11 mouse cellular contexts compared by ENCODE assay signal in the genomic region with DNA sequence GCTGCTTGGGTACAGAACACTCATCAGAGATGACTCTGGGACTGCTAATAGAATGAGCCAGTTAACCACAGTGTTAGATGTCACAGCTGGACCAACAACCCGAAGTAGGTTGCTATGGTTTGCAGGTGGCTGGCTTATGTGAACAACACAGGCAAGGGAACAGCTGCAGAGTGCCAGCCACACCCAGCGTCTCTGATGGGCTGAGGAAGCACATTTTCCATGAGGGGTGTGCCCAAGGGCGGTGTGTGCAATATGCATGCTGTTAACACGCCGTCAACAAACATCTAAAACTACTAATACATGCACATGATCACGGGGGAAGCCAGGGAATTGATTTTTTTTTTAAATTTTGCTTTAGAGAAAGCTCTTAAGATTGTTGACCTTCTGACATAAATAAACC.
DNase-seq lines count a peak whose midpoint lies in the region; ATAC-seq lines count a peak whose summit lies in the region.
"Had no signal": no experiment of that assay in that cellular context is flagged by ENCODE, and none has a peak within 500 bp of the region (broad histone marks: within the 10 kb centered on the region; RNA-seq: fewer than 3 reads in every experiment).

No protein-coding gene starts in this region.

- no peaks in the 10 kb centered on the region for H3K9me3 ChIP-seq in heart, embryonic 16.5 days (replicated peaks; ENCODE audit: control insufficient read depth, low read length)
- H3K9me3 ChIP-seq in heart, embryonic 11.5 days (replicated peaks; ENCODE audit: control insufficient read depth, low read length) = no peaks in the 10 kb centered on the region
- no peaks in the 10 kb centered on the region for H3K9me3 ChIP-seq in midbrain, embryonic 15.5 days
- H3K9me3 ChIP-seq: embryonic facial prominence, embryonic 12.5 days; neural tube, embryonic 12.5 days had no signal

- no peaks in the 10 kb centered on the region for H3K27me3 ChIP-seq in heart, embryonic 16.5 days (ENCODE audit: control insufficient read depth, insufficient read depth, low read length)
- H3K27me3 ChIP-seq in heart, embryonic 11.5 days (ENCODE audit: control insufficient read depth, insufficient read depth, low read length) = no peaks in the 10 kb centered on the region
- no peaks in the 10 kb centered on the region for H3K27me3 ChIP-seq in midbrain, embryonic 15.5 days (replicated peaks)
- H3K27me3 ChIP-seq: embryonic facial prominence, embryonic 12.5 days; neural tube, embryonic 12.5 days had no signal

- DNase-seq in gastrocnemius, postnatal 10 days = peak; percentile 18
- peak; percentile 83 to 91 for DNase-seq in thymus, postnatal 10 days (ENCODE audit: low spot score in 2 of 2)
- no peak for DNase-seq in layer of hippocampus, adult 9-10 months (ENCODE audit: low spot score)
- no peak for DNase-seq in adrenal gland, adult 8-10 months
- DNase-seq: heart, postnatal 14 days had no signal

- H3K27ac ChIP-seq in heart, embryonic 16.5 days (ENCODE audit: low read length) = no peak overlapping the region
- no peak overlapping the region for H3K27ac ChIP-seq in heart, embryonic 11.5 days (ENCODE audit: low read depth, low read length)
- H3K27ac ChIP-seq in midbrain, embryonic 15.5 days = no peak overlapping the region
- H3K27ac ChIP-seq: embryonic facial prominence, embryonic 12.5 days; neural tube, embryonic 12.5 days had no signal

- no peak overlapping the region for H3K9ac ChIP-seq in heart, embryonic 16.5 days (ENCODE audit: low read length)
- H3K9ac ChIP-seq in heart, embryonic 11.5 days (ENCODE audit: low read depth, low read length) = no peak overlapping the region
- no peak overlapping the region for H3K9ac ChIP-seq in midbrain, embryonic 15.5 days
- H3K9ac ChIP-seq: embryonic facial prominence, embryonic 12.5 days; neural tube, embryonic 12.5 days had no signal

- peak; percentile 46 for ATAC-seq in heart, embryonic 16.5 days (replicated peaks; ENCODE audit: extremely low read depth, insufficient read depth, low FRiP score)
- ATAC-seq in heart, embryonic 11.5 days (replicated peaks; ENCODE audit: insufficient number of reproducible peaks, low FRiP score, low TSS enrichment) = no peak
- ATAC-seq in megakaryocyte, adult 5-6 weeks (ENCODE audit: poor library complexity, severe bottlenecking) = peak; percentile 33
- no peak for ATAC-seq in midbrain, embryonic 15.5 days (replicated peaks)

- no peaks in the 10 kb centered on the region for H3K36me3 ChIP-seq in heart, embryonic 16.5 days (ENCODE audit: control insufficient read depth, insufficient read depth)
- H3K36me3 ChIP-seq in heart, embryonic 11.5 days (ENCODE audit: control insufficient read depth, insufficient read depth, low read length) = no peaks in the 10 kb centered on the region
- no peaks in the 10 kb centered on the region for H3K36me3 ChIP-seq in midbrain, embryonic 15.5 days (replicated peaks)
- H3K36me3 ChIP-seq: embryonic facial prominence, embryonic 12.5 days; neural tube, embryonic 12.5 days had no signal

- no peak overlapping the region for H3K4me3 ChIP-seq in heart, embryonic 16.5 days (ENCODE audit: low read length)
- H3K4me3 ChIP-seq in heart, embryonic 11.5 days (ENCODE audit: low read depth, low read length) = no peak overlapping the region
- no peak overlapping the region for H3K4me3 ChIP-seq in midbrain, embryonic 15.5 days
- H3K4me3 ChIP-seq: embryonic facial prominence, embryonic 12.5 days; neural tube, embryonic 12.5 days had no signal

- WGBS in heart, embryonic 16.5 days = 79% methylated on average over 6 of the region's 6 CpGs
- 83% methylated on average over 6 of the region's 6 CpGs for WGBS in heart, embryonic 11.5 days (ENCODE audit: insufficient replicate concordance)
- WGBS in midbrain, embryonic 15.5 days = 80% methylated on average over 6 of the region's 6 CpGs

- no peak overlapping the region for H3K4me2 ChIP-seq in heart, embryonic 16.5 days (ENCODE audit: low read depth, low read length)
- H3K4me2 ChIP-seq in heart, embryonic 11.5 days = no peak overlapping the region
- no peak overlapping the region for H3K4me2 ChIP-seq in midbrain, embryonic 15.5 days
- H3K4me2 ChIP-seq: embryonic facial prominence, embryonic 12.5 days; neural tube, embryonic 12.5 days had no signal

- H3K4me1 ChIP-seq in heart, embryonic 16.5 days (ENCODE audit: control insufficient read depth, insufficient read depth, low read length) = peaks cover 10% of the 10 kb centered on the region
- peaks cover 10% of the 10 kb centered on the region for H3K4me1 ChIP-seq in heart, embryonic 11.5 days (ENCODE audit: control insufficient read depth, insufficient read depth, low read length)
- peaks cover 8% of the 10 kb centered on the region; the same call in 1 of the 2 replicates for H3K4me1 ChIP-seq in midbrain, embryonic 15.5 days
- H3K4me1 ChIP-seq: embryonic facial prominence, embryonic 12.5 days had no signal

Comparison
In these comparisons a context has a peak if more than half of its experiments do, and no peak if none do; other contexts are left out.
1. ATAC-seq: peak in heart, embryonic 16.5 days (single experiment) and megakaryocyte, adult 5-6 weeks (single experiment); none in heart, embryonic 11.5 days (single experiment) and midbrain, embryonic 15.5 days (single experiment).
2. DNase-seq: peak in gastrocnemius, postnatal 10 days (single experiment) and thymus, postnatal 10 days (2 of 2); none in layer of hippocampus, adult 9-10 months (single experiment) and adrenal gland, adult 8-10 months (single experiment).